Mouse (Mus musculus) heart, embryonic 10.5 days (tissue): ENCODE measurements at regions not wholly inside any gene's neighbourhood (a gene's known extent, or its start where the extent isn't known, plus 50 kb on each side); places are given as distances from the start of the nearest gene placed in this dataset.

Experiments used
- DNase-seq: peaks from one replicate; pipeline ENCODE4 v3.0.0-alpha.2; 2017; ENCODE audit warnings: low spot score
- H3K27ac ChIP-seq: fragments of 300-500 bp; sonication (generic); 2 replicates; pipeline ENCODE4 v1.5.1; 2016; ENCODE audit warnings: mild to moderate bottlenecking
- H3K27me3 ChIP-seq: fragments of 300-500 bp; sonication (generic); 2 replicates; pipeline ENCODE4 v1.6.1; 2016; ENCODE audit warnings: mild to moderate bottlenecking; ENCODE audit not compliant: poor library complexity, insufficient read depth, severe bottlenecking
- H3K36me3 ChIP-seq: fragments of 300-500 bp; sonication (generic); 2 replicates; pipeline ENCODE4 v1.6.1; 2016; ENCODE audit warnings: mild to moderate bottlenecking, moderate library complexity
- H3K4me1 ChIP-seq: fragments of 300-500 bp; sonication (generic); 2 replicates; pipeline ENCODE4 v1.6.1; 2016; ENCODE audit warnings: mild to moderate bottlenecking
- H3K4me3 ChIP-seq: fragments of 300-500 bp; sonication (generic); 2 replicates; pipeline ENCODE4 v1.5.1; 2016; ENCODE audit warnings: mild to moderate bottlenecking, moderate library complexity
- H3K9me3 ChIP-seq: fragments of 300-500 bp; sonication (generic); 2 replicates; pipeline ENCODE4 v1.6.1; 2016; ENCODE audit warnings: mild to moderate bottlenecking, moderate library complexity
- WGBS: fragments of 180-500 bp; shearing (Covaris S2); methylation state at CpG from one replicate; pipeline ENCODE4 v1.1.7; 2016; 5-methylcytosine and 5-hydroxymethylcytosine counted together

DNA sequence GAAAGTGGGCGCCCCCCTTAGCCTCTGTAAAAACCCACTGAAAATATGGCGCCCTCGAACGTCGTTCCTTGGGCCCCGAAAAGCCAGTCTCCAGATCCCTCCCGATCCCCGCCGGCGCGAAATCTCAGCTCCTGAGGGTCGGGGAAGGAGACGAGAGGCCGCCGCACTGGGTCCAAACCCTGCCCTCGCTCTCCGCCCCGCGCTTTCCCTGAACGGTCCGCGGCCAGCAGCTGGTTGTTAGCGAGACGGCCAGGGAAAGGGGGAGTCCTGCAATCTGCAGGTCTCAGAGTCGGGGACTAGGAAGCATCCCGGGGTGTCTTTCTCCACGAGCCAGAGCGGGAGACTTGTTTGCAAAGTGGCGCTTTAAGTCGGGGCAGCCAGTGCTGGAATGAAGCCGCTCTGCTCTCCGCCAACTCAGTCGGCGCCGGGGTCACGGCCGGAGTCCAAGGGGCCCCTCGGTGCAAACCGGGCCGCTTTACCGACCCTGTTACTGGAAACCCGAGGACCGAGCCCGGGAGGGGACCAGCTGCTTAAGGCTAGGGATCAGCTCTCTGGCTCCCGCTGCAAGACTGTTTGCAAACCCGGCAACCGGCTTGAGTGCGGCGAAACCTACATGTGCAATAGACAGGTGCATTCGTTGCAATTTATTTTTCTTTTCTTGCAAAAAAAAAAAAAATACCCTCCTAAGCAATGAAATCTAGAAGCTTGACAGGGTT, 73.7 kb upstream of the Tln2 start:
- DNase-seq = no peak
- no peaks in the 10 kb centered on the region for H3K36me3 ChIP-seq
- H3K27me3 ChIP-seq = peaks cover 22% of the 10 kb centered on the region
- peak overlapping the region; percentile 97 for H3K27ac ChIP-seq
- H3K9me3 ChIP-seq = no peaks in the 10 kb centered on the region
- under 1% methylated on average over 50 of the region's 50 CpGs for WGBS
- H3K4me3 ChIP-seq = peak overlapping the region; percentile 88
- peaks cover 32% of the 10 kb centered on the region for H3K4me1 ChIP-seq

DNA sequence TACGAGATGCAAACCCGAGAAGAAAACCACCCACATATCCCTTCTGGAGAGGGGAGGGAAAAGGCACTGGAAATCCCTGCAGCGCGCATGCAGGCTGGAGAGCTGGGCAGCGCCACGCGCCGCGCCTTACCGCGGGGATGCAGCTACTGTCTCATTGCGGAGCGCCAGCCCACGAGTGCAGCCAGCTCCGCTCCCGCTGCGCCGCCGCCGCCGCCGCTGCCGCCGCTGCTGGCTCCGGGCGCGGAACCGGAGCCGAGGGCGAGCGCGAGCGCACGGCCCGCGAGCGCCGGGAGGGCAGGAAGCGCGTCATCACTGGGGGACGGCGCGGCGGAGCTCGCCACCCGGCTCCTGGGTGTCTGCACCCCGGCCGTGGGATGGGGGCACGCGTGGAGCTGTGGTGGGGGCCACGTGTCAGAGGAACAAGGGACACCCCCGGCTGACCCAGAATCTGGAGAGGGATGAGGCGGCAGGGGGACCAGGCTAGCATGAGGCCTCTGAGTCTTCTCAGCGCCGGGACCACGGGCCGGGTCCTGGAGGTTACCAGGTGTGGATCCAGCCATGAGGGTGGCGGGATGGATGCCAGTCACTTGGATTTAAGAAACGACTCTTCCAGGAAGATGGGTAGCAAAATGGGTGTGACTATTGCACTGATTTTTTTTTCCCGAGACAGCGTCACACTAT, 74.4 kb upstream of the Tln2 start:
- under 1% methylated on average over 61 of the region's 61 CpGs for WGBS
- Histone ChIP-seq H3K9me3 (no peaks in the 10 kb centered on the region), H3K27ac (peak overlapping the region; percentile 97), H3K27me3 (peaks cover 17% of the 10 kb centered on the region; the same call in 1 of the 2 replicates), H3K4me1 (peaks cover 27% of the 10 kb centered on the region), H3K36me3 (no peaks in the 10 kb centered on the region), H3K4me3 (peak overlapping the region; percentile 88)
- DNase-seq = no peak

DNA sequence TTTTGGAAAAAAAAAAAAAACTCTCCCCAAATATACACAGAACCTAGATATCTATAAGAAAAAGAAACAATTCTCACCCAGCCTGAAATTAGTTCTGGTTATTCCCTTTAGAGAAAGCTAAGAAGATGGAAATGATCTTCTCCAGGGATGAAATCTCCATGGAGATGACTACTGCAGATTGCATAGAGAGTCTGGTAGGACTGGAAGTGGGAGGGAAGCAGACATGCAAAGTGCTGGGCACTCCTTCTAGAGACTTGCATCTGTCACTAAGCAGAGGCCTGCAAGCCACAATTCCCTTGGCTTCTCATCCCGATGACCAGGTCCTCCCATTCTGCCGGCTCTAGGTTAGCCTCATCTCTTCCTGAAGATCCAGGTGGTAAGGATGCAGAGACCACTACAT, 87.3 kb upstream of the Tln2 start:
- no peaks in the 10 kb centered on the region for H3K36me3 ChIP-seq
- H3K27me3 ChIP-seq = no peaks in the 10 kb centered on the region
- no peak overlapping the region for H3K4me3 ChIP-seq
- 89% methylated on average over 2 of the region's 2 CpGs for WGBS
- H3K27ac ChIP-seq = no peak overlapping the region
- H3K9me3 ChIP-seq = 0 out of 2 replicates have a peak, but pooled peaks cover 2% of the 10 kb centered on the region
- DNase-seq = no peak
- H3K4me1 ChIP-seq = no peaks in the 10 kb centered on the region

DNA sequence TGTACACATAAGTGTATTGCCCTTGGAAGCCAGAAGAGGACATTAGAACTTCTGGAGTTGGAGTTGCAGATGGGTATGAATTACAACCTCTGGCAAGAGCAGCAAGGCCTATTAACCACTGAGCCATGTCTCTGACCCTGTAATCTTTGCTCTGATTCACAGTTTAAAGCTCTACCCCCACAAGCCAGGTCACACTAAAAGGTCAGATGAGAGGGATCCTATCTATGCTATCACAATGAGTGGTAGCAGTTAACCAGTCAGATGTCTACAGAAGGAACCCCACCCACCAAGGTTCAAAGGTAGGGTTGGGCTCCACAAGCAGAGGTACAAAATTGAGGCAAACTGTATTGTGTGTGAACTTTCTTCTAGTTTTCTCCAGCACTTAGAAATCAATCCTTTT, 94.5 kb upstream of the C2cd4b start:
- peaks cover 3% of the 10 kb centered on the region for H3K4me1 ChIP-seq
- H3K27ac ChIP-seq = no peak overlapping the region
- no peaks in the 10 kb centered on the region for H3K9me3 ChIP-seq
- H3K27me3 ChIP-seq = no peaks in the 10 kb centered on the region
- H3K4me3 ChIP-seq = no peak overlapping the region
- H3K36me3 ChIP-seq = no peaks in the 10 kb centered on the region
- DNase-seq = no peak

- H3K27ac ChIP-seq = peak overlapping the region; percentile 77
- H3K4me3 ChIP-seq = peak overlapping the region; percentile 38
- no peaks in the 10 kb centered on the region for H3K36me3 ChIP-seq
- DNase-seq = peak; percentile 41
- peaks cover 12% of the 10 kb centered on the region for H3K4me1 ChIP-seq
- no peaks in the 10 kb centered on the region for H3K9me3 ChIP-seq
- WGBS = 51% methylated on average over 12 of the region's 12 CpGs
- no peaks in the 10 kb centered on the region for H3K27me3 ChIP-seq
Observed at GRCm38 (mm10) chr9:67670261-67671020, 88.8 kb upstream of the C2cd4b start.

GRCm38 (mm10) chr9:67676906-67677305, 82.3 kb upstream of the C2cd4b start:
- no peak overlapping the region for H3K27ac ChIP-seq
- H3K9me3 ChIP-seq = no peaks in the 10 kb centered on the region
- H3K27me3 ChIP-seq = 0 out of 2 replicates have a peak, but pooled peaks cover 3% of the 10 kb centered on the region
- H3K4me1 ChIP-seq = peaks cover 5% of the 10 kb centered on the region; the same call in 1 of the 2 replicates
- H3K4me3 ChIP-seq = no peak overlapping the region
- peak; percentile 64 for DNase-seq
- 70% methylated on average over 1 of the region's 1 CpGs for WGBS
- no peaks in the 10 kb centered on the region for H3K36me3 ChIP-seq

- peaks cover 9% of the 10 kb centered on the region for H3K9me3 ChIP-seq
- WGBS = 11% methylated on average over 7 of the region's 7 CpGs
- H3K36me3 ChIP-seq = peaks cover 4% of the 10 kb centered on the region; the same call in 1 of the 2 replicates
- no peak for DNase-seq
- no peak overlapping the region for H3K27ac ChIP-seq
- H3K4me3 ChIP-seq = no peak overlapping the region
- H3K27me3 ChIP-seq = peaks cover 9% of the 10 kb centered on the region; the same call in 1 of the 2 replicates
- H3K4me1 ChIP-seq = no peaks in the 10 kb centered on the region
Observed at GRCm38 (mm10) chr9:67683367-67683766, 75.9 kb upstream of the C2cd4b start.

- no peaks in the 10 kb centered on the region for H3K36me3 ChIP-seq
- DNase-seq = no peak
- 83% methylated on average over 13 of the region's 13 CpGs for WGBS
- H3K4me1 ChIP-seq = no peaks in the 10 kb centered on the region
- no peaks in the 10 kb centered on the region for H3K27me3 ChIP-seq
- no peak overlapping the region for H3K4me3 ChIP-seq
- no peaks in the 10 kb centered on the region for H3K9me3 ChIP-seq
- no peak overlapping the region for H3K27ac ChIP-seq
Observed at GRCm38 (mm10) chr9:67692396-67692795, 66.8 kb upstream of the C2cd4b start.

DNA sequence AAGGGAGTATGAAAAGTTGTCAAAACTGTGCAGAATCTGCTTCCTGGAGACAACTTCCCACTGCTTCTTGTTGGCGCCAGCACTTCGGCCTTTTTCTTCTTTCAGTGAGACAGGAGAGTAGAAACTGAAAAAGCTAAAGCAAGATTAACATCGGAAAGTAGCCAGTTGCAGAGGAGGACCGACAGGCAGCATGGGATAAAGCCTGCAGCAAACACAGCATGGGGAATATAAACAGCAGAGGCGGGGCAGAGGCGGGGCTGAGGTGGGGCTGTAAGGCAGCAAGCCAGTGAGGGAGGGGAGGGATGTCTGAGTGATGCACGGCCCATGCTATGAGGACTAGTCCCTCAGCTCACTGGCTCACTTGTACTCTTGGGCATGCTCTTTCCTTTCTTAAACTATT, 65.5 kb upstream of the C2cd4b start:
- Histone ChIP-seq H3K27me3 (peaks cover 4% of the 10 kb centered on the region; the same call in 1 of the 2 replicates), H3K27ac (no peak overlapping the region), H3K4me3 (no peak overlapping the region; the same call in 1 of the 2 replicates), H3K9me3 (no peaks in the 10 kb centered on the region), H3K36me3 (no peaks in the 10 kb centered on the region), H3K4me1 (no peaks in the 10 kb centered on the region)
- DNase-seq = no peak
- 17% methylated on average over 7 of the region's 7 CpGs for WGBS

GRCm38 (mm10) chr9:67698796-67699195, 60.4 kb upstream of the C2cd4b start:
- Histone ChIP-seq H3K36me3 (no peaks in the 10 kb centered on the region), H3K4me3 (no peak overlapping the region), H3K27ac (no peak overlapping the region), H3K9me3 (no peaks in the 10 kb centered on the region), H3K4me1 (0 out of 2 replicates have a peak, but pooled peaks cover 8% of the 10 kb centered on the region), H3K27me3 (peaks cover 16% of the 10 kb centered on the region; the same call in 1 of the 2 replicates)
- DNase-seq = peak; percentile 56
- WGBS = 87% methylated on average over 2 of the region's 2 CpGs

DNA sequence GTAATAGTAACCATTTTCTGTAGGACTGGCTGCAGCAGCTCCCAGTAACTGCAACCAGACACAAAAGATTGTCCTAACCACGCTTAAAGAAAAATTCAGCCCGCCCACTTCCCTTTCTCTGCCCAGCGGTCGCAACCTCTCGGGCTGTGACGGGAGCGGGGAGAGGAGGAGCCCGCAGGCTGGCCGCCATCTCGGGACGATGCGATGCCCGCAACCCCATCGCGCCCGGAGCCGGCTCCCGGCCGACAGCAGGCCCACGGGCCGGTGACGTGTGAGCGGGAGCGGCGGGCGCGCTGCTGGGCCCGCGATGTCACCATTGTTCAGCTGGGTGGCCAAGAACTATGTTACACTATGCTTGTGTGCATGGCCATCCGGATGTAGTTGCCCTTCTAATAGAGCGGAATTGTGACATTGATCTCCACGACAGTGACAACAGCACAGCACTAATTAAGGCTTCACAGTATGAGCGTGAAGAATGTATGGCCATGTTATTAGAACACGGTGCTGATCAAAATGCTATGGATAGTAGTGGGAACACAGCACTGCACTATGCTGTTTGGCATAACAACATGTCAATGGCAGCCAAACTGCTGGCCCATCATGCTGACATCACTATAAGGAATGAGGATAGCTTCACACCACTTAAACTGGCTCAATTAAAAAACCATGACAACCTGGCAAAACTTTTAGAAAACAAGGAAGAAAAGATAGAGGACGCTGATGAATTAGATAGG, 59.2 kb upstream of the C2cd4b start:
- Histone ChIP-seq H3K27ac (peak overlapping the region; percentile 75), H3K4me3 (peak overlapping the region; percentile 60)
- WGBS = 19% methylated on average over 35 of the region's 35 CpGs

GRCm38 (mm10) chr9:67708246-67708960, 50.8 kb upstream of the C2cd4b start:
- Histone ChIP-seq H3K4me1 (no peaks in the 10 kb centered on the region), H3K9me3 (no peaks in the 10 kb centered on the region), H3K4me3 (no peak overlapping the region), H3K27ac (no peak overlapping the region), H3K36me3 (no peaks in the 10 kb centered on the region), H3K27me3 (0 out of 2 replicates have a peak, but pooled peaks cover 5% of the 10 kb centered on the region)
- WGBS = 57% methylated on average over 5 of the region's 5 CpGs
- DNase-seq = peak; percentile 7

More for the DNA sequence above, 59.2 kb upstream of the C2cd4b start:
- Histone ChIP-seq H3K27me3 (peaks cover 16% of the 10 kb centered on the region; the same call in 1 of the 2 replicates), H3K4me1 (0 out of 2 replicates have a peak, but pooled peaks cover 8% of the 10 kb centered on the region), H3K36me3 (no peaks in the 10 kb centered on the region), H3K9me3 (no peaks in the 10 kb centered on the region)
- DNase-seq = peak; percentile 75
